Mouse (Mus musculus): ENCODE data around the gene Abraxas1.
A peak's percentile ranks its signal among the peaks of the same experiment; 100 is the strongest.

Abraxas1 gene

DNA sequence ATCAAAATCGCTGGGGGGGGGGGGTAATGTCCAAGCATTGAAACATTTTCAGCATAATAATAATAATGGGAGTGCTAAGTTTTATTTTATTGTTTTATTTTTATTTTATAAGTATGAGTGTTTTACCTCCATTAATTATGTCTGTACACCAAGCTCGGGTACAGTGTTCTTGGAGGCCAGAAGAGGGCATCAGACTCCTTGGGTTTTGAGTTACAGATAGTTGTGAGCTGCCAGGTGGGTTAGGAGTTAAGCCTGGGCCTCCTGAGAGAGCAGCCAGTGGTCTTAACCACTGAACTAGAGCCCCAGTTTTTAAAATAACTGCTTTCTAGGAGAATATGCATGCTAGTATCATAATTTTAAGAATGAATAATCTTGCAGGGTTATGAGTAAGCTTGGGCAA lies 5.2 kb upstream of the Abraxas1 start:
- DNase-seq (ENCODE audit: low spot score in 2 of 2), result no peak

GRCm38 (mm10) chr5:100822826-100823225 lies 2.1 kb upstream of the Abraxas1 start:
- no peak for DNase-seq (ENCODE audit: low spot score in 2 of 2)

GRCm38 (mm10) chr5:100821375-100821774 lies 610 bp upstream of the Abraxas1 start:
- no peak for DNase-seq (ENCODE audit: low spot score in 2 of 2)

DNA sequence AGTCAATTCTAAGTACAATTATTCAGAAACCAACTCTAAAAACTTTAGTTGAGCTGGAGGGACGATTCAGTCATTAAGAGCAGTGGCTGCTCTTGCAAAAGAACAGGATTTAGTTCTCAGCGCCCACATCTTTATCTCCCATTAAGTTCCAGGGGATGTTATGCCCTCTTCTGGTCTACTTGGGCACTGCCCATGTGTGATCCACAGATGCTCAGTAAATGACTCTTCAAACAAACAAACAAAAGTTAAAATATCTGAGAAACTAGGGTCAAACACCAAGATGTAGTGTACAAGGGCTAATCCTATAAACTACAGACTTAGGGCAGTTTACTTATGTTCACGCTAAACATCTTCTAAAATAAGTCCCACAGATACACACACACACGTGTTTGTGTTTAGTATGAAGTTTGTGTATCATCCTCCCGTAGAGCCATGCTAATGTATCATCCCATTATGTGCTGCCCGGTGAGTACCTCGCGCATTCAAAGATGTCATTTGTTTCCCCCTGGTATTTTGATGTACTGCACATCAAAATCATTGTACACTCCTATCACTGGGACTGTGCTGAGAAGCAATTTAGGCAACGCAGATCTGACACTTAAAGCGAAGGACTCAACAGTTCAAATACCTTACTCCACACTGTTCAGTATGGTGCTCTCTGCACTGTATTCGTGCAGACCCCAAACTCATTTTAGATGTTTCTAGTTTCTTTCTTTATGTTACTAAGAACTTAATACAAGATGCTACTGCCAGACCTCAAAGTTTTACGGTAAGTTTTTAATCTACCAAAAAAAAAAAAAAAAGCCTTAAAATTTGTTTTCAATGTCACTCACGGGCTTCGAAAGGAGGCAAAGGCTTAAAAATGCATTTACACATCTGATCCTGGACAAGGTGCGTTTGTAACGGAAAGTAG lies 941 bp downstream of the Abraxas1 start:
- no peak for DNase-seq (ENCODE audit: low spot score in 2 of 2)

GRCm38 (mm10) chr5:100818341-100818740 lies 2.4 kb downstream of the Abraxas1 start:
- DNase-seq (ENCODE audit: low spot score in 2 of 2), result no peak

DNA sequence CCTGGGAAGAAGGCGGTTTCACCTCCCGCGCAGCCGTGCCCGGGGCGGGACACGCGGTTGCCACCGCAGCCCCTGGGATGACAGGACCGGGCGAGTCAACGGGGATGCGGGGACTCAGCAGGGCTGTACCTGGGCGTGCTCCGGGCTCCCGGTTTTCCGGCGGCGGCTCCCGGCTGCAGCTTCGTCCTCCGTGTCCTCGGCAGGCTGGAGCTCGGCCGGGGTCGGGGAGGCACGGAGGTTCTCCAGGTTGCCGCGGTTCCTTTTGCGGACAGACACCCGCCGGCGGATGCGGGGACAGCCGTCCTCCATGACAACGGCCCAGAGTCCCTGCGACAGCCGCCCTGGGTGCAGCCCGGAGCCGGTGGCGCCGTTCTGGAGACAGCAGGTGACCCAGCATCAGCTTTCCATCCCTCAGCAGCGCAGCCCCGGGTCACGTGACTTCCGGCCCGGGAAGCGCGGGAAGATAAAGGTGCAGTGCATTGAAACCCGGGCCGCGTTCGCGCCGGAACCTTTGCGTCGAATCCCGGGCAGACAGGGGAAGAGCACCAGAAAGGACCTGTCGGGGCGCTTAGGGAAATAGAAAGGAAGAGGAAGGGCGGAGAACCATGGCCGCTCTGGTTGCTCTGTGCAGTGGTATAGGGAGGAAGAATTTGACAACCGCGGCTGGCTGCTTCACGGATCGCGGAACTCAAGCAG lies 22.5 kb downstream of the Abraxas1 start, which contains the start of the genes Helq and Mrps18c:
Gene Helq, minus strand, starts transcription at position 434 of the 696 bp plus-strand sequence.
Gene Mrps18c, plus strand, starts transcription at position 463 of the 696 bp plus-strand sequence.
- DNase-seq (ENCODE audit: low spot score in 2 of 2), result peak; percentile 88 to 90

DNA sequence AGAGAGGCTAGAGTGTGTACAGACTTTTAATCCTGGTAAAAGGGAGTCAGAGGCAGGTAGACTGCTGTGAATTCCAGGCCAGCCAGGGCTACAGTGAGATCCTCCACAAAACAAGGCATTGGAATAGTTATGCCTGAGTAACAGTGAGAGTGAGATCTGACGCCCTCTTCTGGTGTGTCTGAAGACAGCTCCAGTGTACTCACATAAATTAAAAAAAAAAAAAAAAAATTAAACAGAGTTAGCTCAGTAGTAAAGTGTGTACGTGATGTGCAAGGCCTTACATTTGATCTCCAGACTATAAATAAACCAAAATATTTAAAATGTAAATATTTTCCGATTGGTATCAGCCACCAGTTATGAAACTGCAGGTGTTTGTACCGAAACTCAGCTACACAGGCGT lies 26.7 kb downstream of the Abraxas1 start:
- no peak for DNase-seq (ENCODE audit: low spot score in 2 of 2)

DNA sequence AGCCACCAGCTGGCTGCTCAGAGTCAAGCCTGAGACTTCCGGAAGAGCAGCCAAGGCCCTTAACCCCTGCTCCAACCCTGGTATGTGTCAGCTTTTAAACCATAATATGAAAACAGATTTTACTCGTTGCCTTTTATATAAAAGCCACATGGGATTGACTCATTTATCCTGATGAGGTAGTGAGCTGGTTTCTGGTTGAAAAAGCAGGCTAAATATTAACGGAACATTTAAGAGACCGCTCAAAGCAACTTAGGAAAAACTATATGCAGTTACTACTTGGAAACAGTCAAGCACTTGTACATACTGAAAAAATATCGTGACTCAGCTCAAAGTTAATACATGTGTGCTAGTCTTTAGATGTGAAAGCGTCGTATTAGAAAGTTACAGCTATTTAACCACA lies 28.5 kb downstream of the Abraxas1 start:
- no peak for DNase-seq (ENCODE audit: low spot score in 2 of 2)

DNA sequence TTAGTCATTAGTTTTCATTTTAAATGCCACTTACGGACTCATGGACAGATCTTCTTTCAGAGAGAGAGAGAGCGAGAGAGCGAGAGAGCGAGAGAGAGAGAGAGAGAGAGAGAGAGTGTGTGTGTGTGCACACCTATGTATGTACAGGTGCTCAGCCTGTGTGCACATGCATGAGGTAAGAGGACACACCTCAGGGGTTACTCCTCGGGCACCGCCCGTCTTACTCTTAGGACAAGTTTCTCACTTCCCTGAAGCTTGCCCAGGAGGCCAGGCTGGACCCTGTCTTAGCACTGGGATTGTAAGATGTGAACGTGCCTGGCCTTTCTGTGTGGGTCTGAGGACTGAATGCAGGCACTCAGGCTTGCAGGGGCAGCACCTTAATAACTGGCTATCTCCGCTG lies 33.2 kb downstream of the Abraxas1 start:
- DNase-seq (ENCODE audit: low spot score in 2 of 2), result no peak

DNA sequence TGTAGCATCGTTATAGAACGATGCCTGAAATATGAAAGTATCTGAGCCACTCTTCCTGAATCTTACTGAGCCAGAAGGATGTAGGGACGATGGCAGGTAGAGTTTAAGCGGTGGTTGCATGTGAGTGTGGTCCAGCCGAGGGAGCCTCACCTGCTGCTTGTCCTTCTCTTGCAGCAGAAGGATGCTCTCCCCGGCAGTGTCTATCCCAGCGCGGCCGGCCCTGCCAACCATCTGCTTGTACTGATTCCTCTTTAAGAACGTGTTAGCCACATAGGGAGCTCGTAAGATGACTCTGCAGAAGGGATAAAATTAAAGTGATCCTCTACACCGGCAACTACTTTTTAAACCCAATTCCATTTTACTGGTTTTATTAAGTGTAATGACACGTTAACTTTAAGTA lies 41.8 kb downstream of the Abraxas1 start:
- no peak for DNase-seq (ENCODE audit: low spot score in 2 of 2)

DNA sequence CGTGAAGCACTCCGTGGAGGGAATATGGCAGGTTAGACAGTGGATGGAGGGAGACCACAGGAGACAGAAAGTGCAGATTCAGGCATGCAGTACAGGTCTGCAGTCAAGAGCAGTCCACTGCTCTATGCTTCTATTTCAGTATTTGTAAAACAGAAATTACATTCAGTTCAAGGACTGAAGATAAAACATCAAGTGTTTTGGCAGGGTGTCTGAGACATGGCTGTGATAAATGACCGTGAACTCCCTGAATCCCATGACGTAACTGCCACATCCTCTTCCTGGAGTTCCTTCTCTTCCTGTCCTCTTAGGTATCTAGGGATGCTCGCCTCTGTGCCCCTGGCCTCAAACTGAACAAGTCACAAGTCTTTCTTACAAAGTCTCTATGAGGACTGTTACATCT lies 43.9 kb downstream of the Abraxas1 start:
- no peak for DNase-seq (ENCODE audit: low spot score in 2 of 2)

DNA sequence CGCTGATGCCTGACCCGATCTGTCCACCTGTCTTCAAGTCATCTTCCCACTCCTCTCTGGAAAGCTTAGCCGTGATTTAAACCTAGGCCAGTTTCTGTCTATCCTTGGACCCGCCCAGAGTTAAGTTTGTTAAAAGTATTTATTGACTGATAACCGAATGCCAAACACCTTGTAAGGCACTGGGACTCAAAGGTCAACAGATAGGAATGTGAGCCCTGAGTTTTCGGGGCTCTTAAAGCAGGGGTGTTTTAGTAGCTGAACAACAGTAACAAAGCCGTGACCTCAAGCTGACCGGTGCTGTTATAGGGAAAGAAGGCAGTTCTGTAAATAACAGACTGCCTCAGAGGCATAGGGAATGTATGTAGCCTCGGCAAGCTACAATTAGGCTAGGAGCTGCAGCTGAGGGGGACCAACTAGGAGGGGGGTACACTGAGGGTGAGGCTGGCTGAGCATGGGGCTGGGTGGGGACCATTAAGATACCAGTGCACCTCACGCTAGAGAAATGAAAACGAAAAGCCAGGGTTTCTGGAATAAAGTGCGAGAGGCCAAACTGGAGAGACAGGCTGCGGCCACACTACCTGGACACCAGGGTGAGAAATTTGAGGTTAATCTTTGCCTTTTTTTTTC lies 44.9 kb downstream of the Abraxas1 start:
- DNase-seq (ENCODE audit: low spot score in 2 of 2), result no peak

DNA sequence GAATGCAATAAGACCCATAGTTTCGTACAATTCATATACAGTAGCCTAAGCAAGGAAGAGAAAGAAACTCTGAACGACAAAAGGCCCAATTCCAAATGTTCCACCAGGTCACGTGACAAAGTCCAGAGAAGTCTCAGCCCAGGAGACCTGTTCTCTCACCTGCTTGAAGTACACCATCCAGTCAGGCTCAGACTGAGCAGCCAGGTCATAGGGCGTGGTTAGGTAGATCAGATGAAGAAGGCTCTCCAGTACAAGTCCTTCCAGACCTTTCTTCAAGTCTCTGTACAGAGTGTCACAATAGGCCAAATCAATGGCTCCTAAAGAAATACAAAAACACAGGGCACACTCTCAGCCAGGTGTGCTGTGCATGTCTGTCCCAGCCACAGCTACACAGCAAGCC lies 49.2 kb downstream of the Abraxas1 start:
- no peak for DNase-seq (ENCODE audit: low spot score in 2 of 2)

GRCm38 (mm10) chr5:100766026-100766425 lies 54.7 kb downstream of the Abraxas1 start:
- DNase-seq (ENCODE audit: low spot score in 2 of 2), result peak in 1 of 2 experiments; percentile 16

GRCm38 (mm10) chr5:100761736-100762135 lies 59.0 kb downstream of the Abraxas1 start:
- DNase-seq (ENCODE audit: low spot score in 2 of 2), result no peak

DNA sequence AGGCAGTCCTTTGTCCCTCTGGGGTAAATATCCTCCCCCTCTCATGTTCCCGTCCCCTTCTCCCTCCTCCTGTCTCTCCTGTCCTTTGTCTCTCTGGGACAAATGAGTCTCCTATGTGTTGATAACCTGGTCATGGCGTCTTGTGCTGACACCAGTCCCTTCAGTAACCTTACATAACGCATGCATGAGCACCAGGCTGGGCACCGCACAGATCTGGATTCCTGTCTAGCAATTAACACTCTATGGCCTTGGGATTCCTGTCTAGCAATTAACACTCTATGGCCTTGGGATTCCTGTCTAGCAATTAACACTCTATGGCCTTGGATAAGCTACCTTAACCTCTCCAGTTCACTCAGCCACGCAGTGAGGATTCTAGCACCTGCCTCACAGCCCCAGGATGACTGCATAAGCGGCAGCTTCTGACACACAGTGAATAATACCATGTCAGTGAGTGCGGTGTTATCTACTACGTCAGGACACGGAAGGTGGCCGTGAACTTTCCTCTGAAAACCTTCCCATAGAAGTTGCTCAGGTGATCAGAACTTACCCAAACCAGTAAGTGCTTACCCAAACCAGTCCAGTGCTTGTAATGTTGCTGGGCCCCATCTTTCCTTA lies 60.6 kb downstream of the Abraxas1 start:
- DNase-seq (ENCODE audit: low spot score in 2 of 2), result no peak

DNA sequence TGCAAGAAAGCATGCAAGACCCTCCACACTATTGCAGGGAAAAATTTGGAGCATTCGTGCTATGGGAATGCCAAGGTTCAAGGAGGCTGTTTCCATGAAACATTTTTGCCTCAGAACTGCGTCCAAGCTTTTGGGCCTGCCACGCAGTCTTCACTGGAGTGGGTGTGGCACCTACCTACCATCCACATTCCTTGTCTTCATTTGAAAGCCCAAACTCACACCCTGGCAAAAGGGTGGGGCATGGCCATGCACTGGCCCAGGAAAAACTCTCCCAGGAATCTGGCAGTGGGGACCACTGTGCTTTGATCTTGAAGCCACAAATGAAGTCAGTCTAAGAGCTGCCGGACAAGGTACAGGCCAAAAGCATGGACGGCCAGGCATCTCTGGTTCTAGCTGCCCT lies 62.6 kb downstream of the Abraxas1 start:
- DNase-seq (ENCODE audit: low spot score in 2 of 2), result no peak
